Comparison of ENCODE assay signal across 28 mouse cellular contexts in genomic region chr2:181128963-181129362, GRCm38 (mm10). TPM values are rescaled to one million over a fixed set of nuclear protein-coding genes. Genes with fewer than 3 reads are reported as not detected.
DNase-seq lines count a peak whose midpoint lies in the region; TF ChIP-seq lines count a peak whose summit lies in the region.
"Had no signal": no experiment of that assay in that cellular context is flagged by ENCODE, and none has a peak within 500 bp of the region (broad histone marks: within the 10 kb centered on the region; RNA-seq: fewer than 3 reads in every experiment).

No protein-coding gene starts in this region.

- intact Hi-C loops in left cerebral cortex, adult 2 months (cut with DNase I), result no loop called here
- intact Hi-C loops in left cerebral cortex, postnatal 14 days (cut with DNase I), result no loop called here
- intact Hi-C loops in heart, postnatal 25 days (cut with DNase I), result no loop called here

- H3K27ac ChIP-seq in left cerebral cortex, adult 2 months, result peak overlapping the region; percentile 71
- H3K27ac ChIP-seq: embryonic facial prominence, embryonic 13.5 days; forebrain, embryonic 10.5 days; forebrain, embryonic 15.5 days; gastrocnemius, adult 2 months; hindbrain, embryonic 10.5 days; limb, embryonic 13.5 days; lung, embryonic 15.5 days; midbrain, embryonic 12.5 days; neural tube, embryonic 15.5 days had no signal

- H3K4me3 ChIP-seq in left cerebral cortex, adult 2 months, result no peak overlapping the region
- H3K4me3 ChIP-seq: embryonic facial prominence, embryonic 13.5 days; forebrain, embryonic 10.5 days; forebrain, embryonic 15.5 days; gastrocnemius, adult 2 months; heart, embryonic 12.5 days; hindbrain, embryonic 10.5 days; limb, embryonic 13.5 days; lung, embryonic 15.5 days; midbrain, embryonic 12.5 days; neural tube, embryonic 15.5 days had no signal

- TF ChIP-seq CTCF in left cerebral cortex, adult 2 months (IDR thresholded peaks at IDR 0.05), result no peak

- DNase-seq in cerebellum, postnatal 14 days, result peak; percentile 59 to 68
- no peak for DNase-seq in cerebellum, adult 9-11 months
- no peak for DNase-seq in left cerebral cortex, adult 2 months (ENCODE audit: extremely low spot score in 1 of 2, low spot score in 2 of 2)
- no peak for DNase-seq in left cerebral cortex, postnatal 14 days (ENCODE audit: low spot score in 2 of 2)
- peak; percentile 70 for DNase-seq in brain, adult 2 months (ENCODE audit: low read depth, low spot score)
- DNase-seq in right cerebral cortex, postnatal 10 days (ENCODE audit: low spot score in 2 of 2), result peak; percentile 73 to 78
- DNase-seq in kidney, postnatal 4 days, result no peak
- DNase-seq in heart, postnatal 25 days (ENCODE audit: low spot score), result no peak
- DNase-seq: adrenal gland, adult 2 months; adrenal gland, postnatal 36 days; gastrocnemius, adult 2 months; gastrocnemius, postnatal 36 days; heart, adult 18-20 months; kidney, adult 9 months; kidney, postnatal 10 days; layer of hippocampus, postnatal 36 days; retina, postnatal 1 day had no signal

RNA-seq across cellular contexts. Expression of gene Kcnq2, which starts 6.1 kb away (rescaled TPM):
- total RNA-seq in left cerebral cortex, adult 2 months (2021), result 100 to 1,000 TPM; 275 to 280 TPM
- total RNA-seq in left cerebral cortex, postnatal 14 days (2021), result 100 to 1,000 TPM; 179 to 188 TPM
- total RNA-seq in heart, postnatal 25 days (2021), result under 1 TPM in 1 of 2 experiments, not detected in 1; 0.22 TPM
- total RNA-seq: gastrocnemius, adult 2 months; gastrocnemius, postnatal 36 days; megakaryocyte progenitor cell, adult 5-6 weeks; monocyte, adult 5-6 weeks had no signal

RNA-seq across cellular contexts. Expression of gene Eef1a2, which starts 27.9 kb away (rescaled TPM):
- 1,000 to 10,000 TPM; 1,380 to 1,388 TPM for total RNA-seq in left cerebral cortex, adult 2 months (2021)
- 1,000 to 10,000 TPM; 1,193 to 1,221 TPM for total RNA-seq in left cerebral cortex, postnatal 14 days (2021)
- 1,000 to 10,000 TPM; 1,438 to 1,541 TPM for total RNA-seq in heart, postnatal 25 days (2021)
- total RNA-seq: megakaryocyte progenitor cell, adult 5-6 weeks; monocyte, adult 5-6 weeks had no signal

RNA-seq across cellular contexts. Expression of gene Ppdpf, which starts 58.1 kb away (rescaled TPM):
- total RNA-seq in left cerebral cortex, adult 2 months (2021), result 10 to 100 TPM; 72.8 to 77.8 TPM
- 100 to 1,000 TPM; 114 to 118 TPM for total RNA-seq in left cerebral cortex, postnatal 14 days (2021)
- 10 to 100 TPM; 52.0 to 55.5 TPM for total RNA-seq in heart, postnatal 25 days (2021)

Comparison
In these comparisons a context has a peak if more than half of its experiments do, and no peak if none do; other contexts are left out.
1. DNase-seq: peak in cerebellum, postnatal 14 days (2 of 2), brain, adult 2 months (single experiment) and right cerebral cortex, postnatal 10 days (2 of 2); none in cerebellum, adult 9-11 months (single experiment), left cerebral cortex, adult 2 months (0 of 2), left cerebral cortex, postnatal 14 days (0 of 2), kidney, postnatal 4 days (0 of 2) and heart, postnatal 25 days (single experiment).
2. RNA of gene Kcnq2, which starts 6.1 kb away (total RNA-seq): 275 to 280 TPM in left cerebral cortex, adult 2 months and 179 to 188 TPM in left cerebral cortex, postnatal 14 days; 0.22 TPM in heart, postnatal 25 days; every median in the first group is over 100 times any median in the second.